Mouse (Mus musculus) myocyte (in vitro differentiated cells): Measurements from ENCODE around the gene Zfp933.

Source experiments
- CEBPB ChIP-seq: IDR thresholded peaks from 2 replicates; pipeline ENCODE4 v1.6.1; 2011; ENCODE audit warnings: mild to moderate bottlenecking, moderate library complexity; ENCODE audit not compliant: poor library complexity, insufficient read depth, severe bottlenecking
- E2F4 ChIP-seq: IDR thresholded peaks from one replicate; pipeline ENCODE4 v1.6.1; 2011; ENCODE audit warnings: mild to moderate bottlenecking, control low read depth, moderate library complexity; ENCODE audit not compliant: insufficient read depth
- MAX ChIP-seq: IDR thresholded peaks from one replicate; pipeline ENCODE4 v1.6.1; 2011; ENCODE audit warnings: low read depth, mild to moderate bottlenecking, control low read depth
- POLR2A ChIP-seq: IDR thresholded peaks from one replicate; pipeline ENCODE4 v1.6.1; 2011; ENCODE audit warnings: low read depth, mild to moderate bottlenecking, control low read depth, moderate library complexity; ENCODE audit not compliant: insufficient read length
- SRF ChIP-seq: IDR thresholded peaks from one replicate; pipeline ENCODE4 v1.6.1; 2011; ENCODE audit warnings: low read depth; ENCODE audit not compliant: control insufficient read depth, insufficient read length
- TCF12 ChIP-seq: IDR thresholded peaks from one replicate; pipeline ENCODE4 v1.6.1; 2011; ENCODE audit warnings: mild to moderate bottlenecking, control low read depth; ENCODE audit not compliant: poor library complexity, insufficient read depth, severe bottlenecking
- USF1 ChIP-seq: IDR thresholded peaks from one replicate; pipeline ENCODE4 v1.6.1; 2011; ENCODE audit warnings: low read depth, mild to moderate bottlenecking, control low read depth, moderate library complexity

- no peak for TF ChIP-seq POLR2A
- TF ChIP-seq MAX = no peak
- no peak for TF ChIP-seq E2F4
- TF ChIP-seq CEBPB = no peak
- TF ChIP-seq USF1 = no peak
- no peak for TF ChIP-seq SRF
- no peak for TF ChIP-seq TCF12
Observed at GRCm38 (mm10) chr4:147869238-147869637, 21.1 kb upstream of the Zfp933 start.
